Mouse (Mus musculus): ENCODE measurements around the gene Cdc25b. TPM values are rescaled to one million over a fixed set of nuclear protein-coding genes. Genes with fewer than 3 reads are reported as not detected.

Cdc25b gene
- polyA plus RNA-seq (2012; ENCODE audit: low replicate concordance), result 36.7 and 88.5 TPM in 2 replicates

DNA sequence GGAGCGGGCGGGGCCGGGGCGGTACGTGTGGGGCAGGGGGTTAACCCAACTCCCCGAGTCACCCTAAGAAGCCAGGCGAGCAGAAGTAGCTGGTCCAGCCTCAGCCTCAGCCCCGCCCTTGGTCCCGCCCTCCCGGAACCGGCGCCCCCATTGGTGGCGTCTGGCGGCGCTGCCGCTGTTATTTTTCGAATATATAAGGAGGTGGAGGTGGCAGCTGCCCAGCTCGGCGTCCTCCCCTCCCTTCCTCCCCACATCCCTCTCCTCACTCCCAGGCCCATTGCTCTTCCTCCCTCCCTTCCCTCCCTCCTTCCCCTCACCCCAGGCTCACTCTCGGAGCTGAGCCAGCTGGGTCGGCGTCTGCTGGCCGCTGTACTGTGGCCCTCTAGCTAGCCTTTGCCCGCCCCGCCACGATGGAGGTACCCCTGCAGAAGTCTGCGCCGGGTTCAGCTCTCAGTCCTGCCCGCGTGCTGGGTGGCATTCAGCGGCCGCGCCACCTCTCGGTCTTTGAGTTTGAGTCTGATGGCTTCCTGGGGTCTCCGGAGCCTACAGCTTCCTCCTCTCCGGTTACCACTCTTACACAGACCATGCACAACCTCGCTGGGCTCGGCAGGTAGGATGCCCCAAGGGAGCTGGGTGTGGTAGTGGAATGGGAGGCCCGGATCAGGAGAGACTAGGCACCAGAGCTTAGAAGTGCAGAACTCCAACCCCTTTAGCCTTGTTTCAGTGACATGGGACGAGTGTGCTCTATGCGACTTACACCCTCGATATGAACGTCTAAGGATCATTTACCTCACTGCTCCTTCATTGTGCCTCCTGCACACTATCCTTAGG, at the start of gene Cdc25b, which contains the start of gene Spef1:
Gene Cdc25b, plus strand, starts transcription at position 179 of the 831 bp plus-strand sequence.
Gene Spef1, minus strand, starts transcription at position 512 of the 831 bp plus-strand sequence.

GRCm38 (mm10) chr2:131159938-131160581, 26.7 kb upstream of the Cdc25b start, which contains the start of gene 1700037H04Rik:
Gene 1700037H04Rik, minus strand, starts transcription at chr2:131160081.

GRCm38 (mm10) chr2:131179990-131180587, 6.7 kb upstream of the Cdc25b start, which contains the start of gene Cenpb:
Gene Cenpb, minus strand, starts transcription at chr2:131180067.

GRCm38 (mm10) chr2:131206778-131207177, 20.0 kb downstream of the Cdc25b start, which contains the start of gene Ap5s1:
Gene Ap5s1, plus strand, starts transcription at chr2:131207078.

GRCm38 (mm10) chr2:131233307-131234126, 46.8 kb downstream of the Cdc25b start, which contains the start of gene Mavs:
Gene Mavs, plus strand, starts transcription at chr2:131234063.

Other genes with a start within 250 kb of the Cdc25b start
- 0.84 and 8.2 TPM in 2 replicates for gene Gfra4, start 143.9 kb upstream of the Cdc25b start, polyA plus RNA-seq (2012; ENCODE audit: low replicate concordance)
- 0.52 TPM in 1 of 2 replicates, not detected in the other for gene Adam33, start 123.1 kb upstream of the Cdc25b start, polyA plus RNA-seq (2012; ENCODE audit: low replicate concordance)
- 2.5 and 10.5 TPM in 2 replicates for gene Siglec1, start 100.2 kb upstream of the Cdc25b start, polyA plus RNA-seq (2012; ENCODE audit: low replicate concordance)
- 0.67 and 1.5 TPM in 2 replicates for gene Hspa12b, start 59.7 kb upstream of the Cdc25b start, polyA plus RNA-seq (2012; ENCODE audit: low replicate concordance)
- not detected in 2 replicates for gene Gm11037, start 53.5 kb upstream of the Cdc25b start, polyA plus RNA-seq (2012; ENCODE audit: low replicate concordance)
- gene 1700037H04Rik, start 26.9 kb upstream of the Cdc25b start, polyA plus RNA-seq (2012; ENCODE audit: low replicate concordance), result 131 and 446 TPM in 2 replicates
- gene Cenpb, start 6.9 kb upstream of the Cdc25b start, polyA plus RNA-seq (2012; ENCODE audit: low replicate concordance), result 122 and 141 TPM in 2 replicates
- 1.4 and 2.1 TPM in 2 replicates for gene Spef1, start 333 bp downstream of the Cdc25b start, polyA plus RNA-seq (2012; ENCODE audit: low replicate concordance)
- 1.4 and 21.7 TPM in 2 replicates for gene Ap5s1, start 20.1 kb downstream of the Cdc25b start, polyA plus RNA-seq (2012; ENCODE audit: low replicate concordance)
- gene Mavs, start 47.1 kb downstream of the Cdc25b start, polyA plus RNA-seq (2012; ENCODE audit: low replicate concordance), result 5.7 and 22.4 TPM in 2 replicates
- gene Pank2, start 75.5 kb downstream of the Cdc25b start, polyA plus RNA-seq (2012; ENCODE audit: low replicate concordance), result 9.1 and 12.5 TPM in 2 replicates
- gene Rnf24, start 165.9 kb downstream of the Cdc25b start, polyA plus RNA-seq (2012; ENCODE audit: low replicate concordance), result 0.96 and 1.4 TPM in 2 replicates